Mouse (Mus musculus): ENCODE measurements around the gene Hmgn5. TPM values are rescaled to one million over a fixed set of nuclear protein-coding genes. Genes with fewer than 3 reads are reported as not detected.
A peak's percentile ranks its signal among the peaks of the same experiment; 100 is the strongest.

Hmgn5 gene
- polyA plus RNA-seq, 1 experiment from 2014 or later, result 34.0 TPM

DNA sequence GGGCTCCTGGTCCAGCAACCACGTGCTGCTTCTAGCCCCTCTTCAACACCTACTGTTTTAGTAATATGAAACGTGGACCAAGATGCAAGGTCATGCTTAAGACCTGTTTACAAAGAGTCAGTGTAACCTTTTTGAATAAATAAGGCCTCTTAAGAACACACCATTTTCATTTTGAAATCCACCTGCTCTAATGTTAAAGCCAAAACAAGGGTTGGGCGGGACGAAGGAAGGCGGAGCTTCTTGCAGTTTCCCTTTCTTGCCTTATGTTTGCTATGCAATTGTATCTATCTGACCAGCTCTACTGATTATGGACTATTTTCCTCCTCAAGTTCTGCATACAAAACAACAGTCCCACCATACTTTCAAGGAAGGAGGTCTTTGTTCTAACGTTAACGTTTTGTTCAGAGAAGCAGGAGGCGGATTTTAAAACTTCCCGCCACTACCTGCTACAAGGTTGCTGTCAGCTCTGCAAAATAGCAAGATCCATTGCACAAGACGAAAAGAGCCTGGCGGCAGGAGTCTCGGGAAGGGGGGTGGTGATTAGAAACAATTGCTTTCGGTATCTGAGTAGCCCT, 1.5 kb downstream of the Hmgn5 start:
- Histone ChIP-seq H3K27ac (ENCODE audit: low read depth) (no peak overlapping the region; the same call in 1 of the 2 replicates), H3K36me3 (ENCODE audit: insufficient read depth) (no peaks in the 10 kb centered on the region), H3K4me2 (peak overlapping the region; percentile 59), H3K4me1 (ENCODE audit: insufficient read depth) (no peaks in the 10 kb centered on the region), H3K9me3 (ENCODE audit: low read depth, low read length) (no peaks in the 10 kb centered on the region), H3K9ac (peak overlapping the region; percentile 34), H3K27me3 (ENCODE audit: insufficient read depth, low read length) (no peaks in the 10 kb centered on the region), H3K4me3 (ENCODE audit: low read depth, low read length) (peak overlapping the region; percentile 46)
- ATAC-seq (ENCODE audit: insufficient read depth) (no peak), DNase-seq (peak; percentile 27)
- WGBS, result 21% methylated on average over 13 of the region's 13 CpGs
- no peak for TF ChIP-seq CTCF (IDR thresholded peaks at IDR 0.05; ENCODE audit: low read depth)

DNA sequence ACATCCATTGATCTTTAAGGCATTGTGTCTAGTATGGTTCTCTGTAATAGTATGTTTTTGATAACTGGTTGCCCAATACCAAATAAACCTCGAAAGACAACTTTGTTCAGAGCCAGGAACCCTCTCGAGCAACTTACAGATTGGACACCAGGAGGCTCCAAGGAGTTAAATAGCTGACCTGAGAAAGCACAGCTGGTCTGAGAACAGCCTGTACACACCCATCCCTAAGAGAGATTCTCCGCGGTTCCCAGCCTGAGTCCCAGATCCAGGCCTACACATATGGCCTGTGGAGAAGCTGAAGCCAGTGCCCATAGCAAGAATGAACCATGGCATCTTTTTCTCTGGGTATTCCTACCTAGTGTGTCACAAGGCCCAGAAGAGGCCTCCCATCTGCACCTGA, 11.9 kb downstream of the Hmgn5 start:
- H3K27me3 ChIP-seq (ENCODE audit: insufficient read depth, low read length), result no peaks in the 10 kb centered on the region
- H3K4me2 ChIP-seq, result no peak overlapping the region
- no peak for ATAC-seq (ENCODE audit: insufficient read depth)
- WGBS, result 56% methylated on average over 4 of the region's 4 CpGs
- no peaks in the 10 kb centered on the region for H3K9me3 ChIP-seq (ENCODE audit: low read depth, low read length)
- H3K36me3 ChIP-seq (ENCODE audit: insufficient read depth), result no peaks in the 10 kb centered on the region
- H3K27ac ChIP-seq (ENCODE audit: low read depth), result no peak overlapping the region
- no peak overlapping the region for H3K9ac ChIP-seq
- H3K4me1 ChIP-seq (ENCODE audit: insufficient read depth), result no peaks in the 10 kb centered on the region
- peak; percentile 41 for DNase-seq
- H3K4me3 ChIP-seq (ENCODE audit: low read depth, low read length), result no peak overlapping the region
- no peak for TF ChIP-seq CTCF (IDR thresholded peaks at IDR 0.05; ENCODE audit: low read depth)

Other genes starting within 250 kb of the Hmgn5 start
- 5.2 and 5.5 TPM in 2 replicates for gene Brwd3, start 179.0 kb downstream of the Hmgn5 start, polyA plus RNA-seq (2014; fragmentation: Nextera tagmentation; extraction: Ambion mirVana)
- 213 TPM in 2 replicates for gene Sh3bgrl, start 82.0 kb upstream of the Hmgn5 start, polyA plus RNA-seq (2014; fragmentation: Nextera tagmentation; extraction: Ambion mirVana)
- 0.12 and 0.34 TPM in 2 replicates for gene Gm6377, start 183.4 kb upstream of the Hmgn5 start, polyA plus RNA-seq (2014; fragmentation: Nextera tagmentation; extraction: Ambion mirVana)